Mouse (Mus musculus) Patski (cell line): ENCODE data around the gene Ifna11. TPM values are rescaled to one million over a fixed set of nuclear protein-coding genes. Genes with fewer than 3 reads are reported as not detected.
"Not testable (repeated sequence)": the region's sequence is repeated elsewhere in the genome, so short reads cannot be mapped to it uniquely, and the experiment has no call there.

Source experiments
- ATAC-seq: fragments of 100-300 bp; one replicate; pipeline ENCODE4 v1.8.0; 2021
- CTCF ChIA-PET: fragments of 350-600 bp; sonication (Branson Sonifier 250); formaldehyde crosslinking; loops from one replicate; lab custom pipeline; 2022; ENCODE audit warnings: inconsistent platforms; lab: Charles Lee
- POLR2A ChIA-PET: fragments of 350-600 bp; sonication (Branson Sonifier 250); formaldehyde crosslinking; loops from one replicate; lab custom pipeline; 2022; ENCODE audit warnings: antibody characterized with exemption, inconsistent platforms; lab: Charles Lee
- DNase-seq: peaks from one replicate; pipeline ENCODE4 v3.0.0-alpha.2; 2011; ENCODE audit warnings: low read depth, low spot score
- H3K27me3 ChIP-seq: fragments of 371-371 bp; one replicate; pipeline ENCODE4 v1.5.1; 2021
- CTCF ChIP-seq: fragments of 100-300 bp; IDR thresholded peaks from one replicate; pipeline ENCODE4 v1.5.1; 2021
- in situ Hi-C: fragments of 300-500 bp; cut with MboI; formaldehyde crosslinking; loops from 3 replicates; pipeline ENCODE4 v1.11.1; 2018; ENCODE audit warnings: low pct_unique_long_range_greater_than_20kb, mixed read lengths
- polyA plus RNA-seq: library from polyadenylated mRNA; unstranded; gene quantifications from one replicate; pipeline ENCODE4 v1.2.3, GENCODE M21; 2021

Ifna11 gene
- polyA plus RNA-seq, 1 experiment from 2014 or later, result not detected

DNA sequence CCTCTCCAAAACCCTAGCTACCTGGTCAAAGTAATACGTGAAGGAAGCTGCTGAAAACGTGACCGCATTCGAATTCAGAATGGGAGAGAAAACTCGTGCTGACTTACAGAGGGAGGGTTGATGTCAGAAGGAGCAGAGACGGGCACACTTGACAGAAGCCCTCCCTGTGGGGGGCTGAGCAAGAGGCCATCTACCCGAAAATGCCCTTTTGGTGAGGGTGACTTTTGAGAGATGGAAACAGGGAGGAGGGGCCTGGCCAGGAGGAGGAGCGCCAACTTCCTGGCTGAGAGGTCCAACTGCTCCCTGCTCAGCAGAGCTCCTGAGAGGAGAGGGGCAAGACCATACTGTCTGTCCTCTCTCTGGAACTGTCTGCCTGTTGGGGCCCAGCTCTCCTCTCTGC lies 14.5 kb upstream of the Ifna11 start, which contains the start of gene Gm13288:
TSS of gene Gm13288 (plus strand) at position 301 of the 400 bp plus-strand sequence.
- in situ Hi-C loops, CTCF ChIA-PET, H3K27me3 ChIP-seq, DNase-seq, ATAC-seq, POLR2A ChIA-PET: not testable (repeated sequence)

DNA sequence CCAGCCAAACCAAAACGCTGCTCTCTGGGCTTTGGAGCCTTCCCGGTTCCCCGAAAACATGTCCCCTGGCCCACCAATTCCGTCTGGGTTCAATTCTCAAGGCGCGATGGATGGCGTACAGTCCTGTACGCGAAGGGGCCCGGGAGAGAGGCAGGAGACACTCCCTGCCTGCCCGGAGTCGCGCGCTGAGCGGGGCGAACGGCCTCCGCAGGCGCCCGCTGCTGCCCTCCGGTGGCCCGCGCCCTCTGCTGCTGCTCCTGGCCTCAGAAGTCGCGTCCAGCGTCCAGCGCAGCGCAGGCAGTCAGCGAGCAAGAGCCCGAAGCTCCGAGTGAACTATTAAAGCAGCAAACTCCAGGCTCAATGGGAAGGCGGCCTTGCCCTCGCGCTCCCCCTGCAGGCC lies 14.0 kb upstream of the Ifna11 start:
- CTCF ChIA-PET, POLR2A ChIA-PET, H3K27me3 ChIP-seq, DNase-seq, ATAC-seq, in situ Hi-C loops: not testable (repeated sequence)

DNA sequence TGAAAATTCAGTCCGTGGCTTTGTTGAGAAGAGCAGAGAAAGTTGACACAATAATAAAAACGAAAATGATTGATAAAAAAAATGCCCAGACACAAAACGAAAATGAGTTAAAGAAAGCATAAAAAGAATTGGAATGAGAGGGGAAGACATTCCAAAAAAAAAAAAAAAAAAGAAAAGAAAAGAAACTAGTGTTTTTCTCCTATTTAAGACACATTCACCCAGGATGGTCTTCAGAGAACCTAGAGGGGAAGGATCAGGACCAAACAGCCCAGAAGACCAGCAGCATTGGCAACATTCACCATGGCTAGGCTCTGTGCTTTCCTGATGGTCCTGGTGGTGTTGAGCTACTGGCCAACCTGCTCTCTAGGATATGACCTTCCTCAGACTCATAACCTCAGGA lies 3.8 kb upstream of the Ifna11 start, which contains the start of gene Ifna7:
TSS of gene Ifna7 (plus strand) at position 301 of the 400 bp plus-strand sequence.
- DNase-seq (no peak), ATAC-seq (no peak)
- no peak for TF ChIP-seq CTCF
- no peaks in the 10 kb centered on the region for H3K27me3 ChIP-seq
- in situ Hi-C loops, result no loop called here
- ChIA-PET CTCF (no interaction called here), POLR2A (no interaction called here)

DNA sequence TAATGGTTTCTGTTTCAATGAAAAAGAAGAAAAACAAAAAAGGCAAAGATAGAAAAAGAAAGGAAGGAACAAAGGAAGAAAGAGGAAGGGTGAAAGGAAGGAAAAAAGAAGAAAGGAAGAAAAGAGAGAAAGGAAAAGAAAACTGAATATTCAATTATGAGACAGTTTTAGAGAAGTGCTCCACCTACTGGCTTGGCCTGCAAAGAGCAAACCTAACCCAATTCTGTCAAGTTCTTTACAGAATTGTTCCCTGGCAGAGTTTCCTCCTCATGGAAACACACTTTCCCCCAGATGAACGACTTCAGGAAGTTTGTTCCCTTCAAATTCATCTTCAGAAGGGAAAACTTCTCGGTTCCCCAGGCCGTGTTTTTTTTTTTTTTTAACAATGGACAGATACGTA lies 3.2 kb downstream of the Ifna11 start:
- peak; percentile 34 for TF ChIP-seq CTCF
- no peaks in the 10 kb centered on the region for H3K27me3 ChIP-seq
- in situ Hi-C loops, result no loop called here
- ChIA-PET POLR2A (no interaction called here), CTCF (interaction anchor here (1.9 kb wide), 1 partner anchor 8 kb away, joined by 10 read pairs; no protein-coding TSS in a partner anchor)
- ATAC-seq, result no peak
- no peak for DNase-seq

DNA sequence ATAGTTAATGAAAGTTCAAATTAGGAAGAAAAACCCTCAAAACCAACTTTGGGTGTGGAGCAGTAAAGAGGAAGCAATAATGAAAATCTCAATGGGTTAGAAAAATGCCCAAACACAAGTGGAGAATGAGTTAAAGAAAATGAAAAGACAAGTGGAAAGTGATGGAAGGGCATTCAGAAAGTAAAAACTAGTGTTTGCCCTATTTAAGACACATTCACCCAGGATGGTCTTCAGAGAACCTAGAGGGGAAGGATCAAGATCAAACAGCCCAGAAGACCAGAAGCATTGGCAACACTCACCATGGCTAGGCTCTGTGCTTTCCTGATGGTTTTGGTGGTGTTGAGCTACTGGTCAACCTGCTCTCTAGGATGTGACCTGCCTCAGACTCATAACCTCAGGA lies 7.4 kb downstream of the Ifna11 start, which contains the start of gene Ifna6:
TSS of gene Ifna6 (plus strand) at position 301 of the 400 bp plus-strand sequence.
- in situ Hi-C loops, result loop anchor here (25.0 kb wide), 4 partner anchors 665 to 1715 kb away; partner anchors contain the start of gene Dmrta1
- CTCF ChIA-PET, POLR2A ChIA-PET, H3K27me3 ChIP-seq, DNase-seq, ATAC-seq: not testable (repeated sequence)

DNA sequence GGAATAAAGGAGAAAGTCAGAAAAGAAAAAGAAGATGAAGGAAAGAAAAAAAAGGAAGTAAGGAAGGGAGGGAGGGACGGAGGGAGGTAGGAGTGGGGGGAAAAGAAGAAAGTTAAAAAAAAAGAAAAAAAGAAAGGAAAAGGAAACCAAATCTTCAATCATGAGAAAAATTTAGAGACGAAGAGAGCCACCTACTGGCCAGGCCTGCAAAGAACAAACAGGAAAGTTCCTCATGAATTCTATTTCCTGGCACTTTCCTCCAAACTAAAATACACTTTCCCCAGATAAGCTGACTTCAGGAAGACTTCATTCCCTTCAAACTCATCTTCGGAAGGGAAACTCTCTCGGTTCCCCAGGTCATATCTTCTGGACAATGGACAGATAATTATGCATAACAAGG lies 10.8 kb downstream of the Ifna11 start:
- ATAC-seq (peak; percentile 27), DNase-seq (peak; percentile 30)
- ChIA-PET CTCF (interaction anchor here (1.0 to 3.0 kb wide), 18 partner anchors 8 to 669 kb away, joined by 3 to 31 read pairs (median 6); partner anchors contain the start of genes Ifna14 and Ifna4), POLR2A (no interaction called here)
- peaks cover 4% of the 10 kb centered on the region for H3K27me3 ChIP-seq
- peak; percentile 97 for TF ChIP-seq CTCF
- in situ Hi-C loops, result loop anchor here (5.0 to 25.0 kb wide), 5 partner anchors 258 to 1718 kb away; partner anchors contain the start of genes Dmrta1 and Ifna14

DNA sequence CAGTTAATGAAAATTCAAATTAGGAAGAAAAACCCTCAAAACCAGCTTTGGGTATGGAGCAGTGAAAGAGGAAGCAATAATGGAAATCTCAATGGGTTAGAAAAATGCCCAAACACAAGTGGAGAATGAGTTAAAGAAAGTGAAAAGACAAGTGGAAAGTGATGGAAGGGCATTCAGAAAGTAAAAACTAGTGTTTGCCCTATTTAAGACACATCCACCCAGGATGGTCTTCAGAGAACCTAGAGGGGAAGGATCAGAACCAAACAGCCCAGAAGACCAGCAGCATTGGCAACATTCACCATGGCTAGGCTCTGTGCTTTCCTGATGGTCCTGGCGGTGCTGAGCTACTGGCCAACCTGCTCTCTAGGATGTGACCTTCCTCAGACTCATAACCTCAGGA lies 15.5 kb downstream of the Ifna11 start, which contains the start of gene Ifna5:
TSS of gene Ifna5 (plus strand) at position 301 of the 400 bp plus-strand sequence.
- DNase-seq, POLR2A ChIA-PET, ATAC-seq, H3K27me3 ChIP-seq, CTCF ChIA-PET: not testable (repeated sequence)
- in situ Hi-C loops, result loop anchor here (25.0 kb wide), 4 partner anchors 673 to 1723 kb away; partner anchors contain the start of gene Dmrta1

DNA sequence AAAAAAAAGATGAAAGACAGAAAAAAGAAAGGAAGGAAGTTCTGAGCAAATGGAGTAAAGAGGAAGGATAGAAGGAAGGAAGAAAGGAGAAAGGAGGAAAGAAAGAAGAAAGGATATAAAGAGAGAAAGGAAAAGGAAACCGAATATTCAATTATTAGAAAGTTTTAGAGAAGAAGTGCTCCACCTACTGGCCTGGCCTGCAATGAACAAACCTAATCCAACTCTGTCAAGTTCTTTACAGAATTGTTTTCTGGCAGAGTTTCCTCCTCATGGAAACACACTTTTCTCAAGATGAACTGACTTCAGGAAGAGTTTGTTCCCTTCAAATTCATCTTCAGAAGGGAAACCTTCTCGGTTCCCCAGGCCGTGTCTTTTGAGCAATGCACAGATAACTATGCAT lies 19.1 kb downstream of the Ifna11 start:
- in situ Hi-C loops, result loop anchor here (25.0 kb wide), 4 partner anchors 677 to 1727 kb away; partner anchors contain the start of gene Dmrta1
- DNase-seq (no peak), ATAC-seq (no peak)
- no peaks in the 10 kb centered on the region for H3K27me3 ChIP-seq
- TF ChIP-seq CTCF, result peak; percentile 42
- ChIA-PET CTCF (interaction anchor here (1.1 kb wide), 1 partner anchor 10 kb away, joined by 4 read pairs; no protein-coding TSS in a partner anchor), POLR2A (no interaction called here)

DNA sequence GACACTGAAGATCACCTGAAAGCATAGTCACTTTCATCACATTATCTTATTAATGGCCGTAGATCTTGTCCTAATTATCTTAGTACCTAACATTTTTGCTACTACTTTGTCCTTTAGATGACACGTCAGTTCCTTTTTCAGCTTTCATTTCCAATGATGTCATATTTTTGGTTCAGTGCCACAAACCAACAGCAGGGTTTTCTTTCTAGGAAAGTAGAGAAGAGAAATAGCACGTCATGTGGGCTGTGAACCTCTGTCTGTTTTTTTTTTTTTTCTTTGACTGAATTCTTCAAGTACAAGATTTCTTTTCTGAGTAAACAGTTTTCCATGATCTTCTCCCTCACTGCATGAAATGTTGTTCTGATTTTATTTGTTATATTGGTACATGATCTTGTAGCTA lies 20.3 kb downstream of the Ifna11 start:
- peaks cover 4% of the 10 kb centered on the region for H3K27me3 ChIP-seq
- ChIA-PET POLR2A (no interaction called here), CTCF (no interaction called here)
- DNase-seq (no peak), ATAC-seq (no peak)
- TF ChIP-seq CTCF, result no peak
- in situ Hi-C loops, result loop anchor here (25.0 kb wide), 4 partner anchors 678 to 1728 kb away; partner anchors contain the start of gene Dmrta1

DNA sequence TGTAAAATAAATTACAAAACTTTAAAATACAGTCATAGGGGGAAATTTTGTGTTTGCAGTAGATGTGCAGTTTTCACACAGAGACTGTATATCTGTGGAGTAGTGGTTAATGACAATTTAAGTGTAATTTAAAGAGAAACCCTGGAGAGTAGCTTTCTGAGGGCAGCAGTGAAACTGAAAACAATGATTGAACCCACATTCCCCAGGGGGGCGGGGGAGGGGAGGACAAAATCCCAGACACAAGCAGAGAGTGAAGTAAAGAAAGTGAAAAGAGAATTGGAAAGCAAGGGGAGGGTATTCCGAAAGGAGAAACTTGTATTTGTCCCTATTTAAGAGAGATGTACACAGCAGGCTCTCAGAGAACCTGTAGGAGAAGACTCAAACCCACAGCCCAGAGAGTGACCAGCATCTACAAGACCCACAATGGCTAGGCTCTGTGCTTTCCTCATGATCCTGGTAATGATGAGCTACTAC lies 21.7 kb downstream of the Ifna11 start, which contains the start of gene Ifna4:
TSS of gene Ifna4 (plus strand) at position 424 of the 474 bp plus-strand sequence.
- in situ Hi-C loops, result loop anchor here (25.0 kb wide), 4 partner anchors 679 to 1729 kb away; partner anchors contain the start of gene Dmrta1

DNA sequence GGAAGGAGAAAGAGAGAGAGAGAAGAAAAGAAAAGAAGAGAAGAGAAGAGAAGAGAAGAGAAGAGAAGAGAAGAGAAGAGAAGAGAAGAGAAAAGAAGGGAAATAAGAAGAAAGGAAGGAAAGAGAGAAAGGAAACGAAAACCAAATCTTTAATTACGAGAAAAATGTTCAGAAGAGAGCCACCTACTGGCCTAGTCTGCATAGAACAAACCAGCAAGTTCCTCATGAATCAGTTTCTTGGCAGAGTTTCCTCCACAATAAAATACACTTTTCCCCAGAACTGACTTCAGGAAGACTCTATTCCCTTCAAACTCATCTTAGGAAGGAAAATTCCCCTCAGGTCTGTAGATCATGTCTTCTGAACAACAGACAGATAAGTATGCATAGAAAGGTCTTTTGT lies 25.6 kb downstream of the Ifna11 start:
- ATAC-seq, result no peak
- TF ChIP-seq CTCF, result peak; percentile 40
- ChIA-PET POLR2A (no interaction called here), CTCF (no interaction called here)
- in situ Hi-C loops, result loop anchor here (25.0 kb wide), 4 partner anchors 683 to 1733 kb away; partner anchors contain the start of gene Dmrta1
- DNase-seq, result no peak
- peaks cover 9% of the 10 kb centered on the region for H3K27me3 ChIP-seq

More for the DNA sequence above, 21.7 kb downstream of the Ifna11 start, which contains the start of gene Ifna4:
- CTCF ChIA-PET, result interaction anchor here (1.1 kb wide), 1 partner anchor 10 kb away, joined by 6 read pairs; no protein-coding TSS in a partner anchor
- TF ChIP-seq CTCF, result no peak
- POLR2A ChIA-PET, result no interaction called here
- no peak for ATAC-seq
- H3K27me3 ChIP-seq, result peaks cover 8% of the 10 kb centered on the region
- no peak for DNase-seq
